Mouse (Mus musculus): ENCODE data around the gene Plppr1. TPM values are rescaled to one million over a fixed set of nuclear protein-coding genes. Genes with fewer than 3 reads are reported as not detected.
"Not testable (repeated sequence)": the region's sequence is repeated elsewhere in the genome, so short reads cannot be mapped to it uniquely, and the experiment has no call there.

Gene Plppr1
- polyA plus RNA-seq, 1 experiment from 2014 or later = 32.9 TPM

DNA sequence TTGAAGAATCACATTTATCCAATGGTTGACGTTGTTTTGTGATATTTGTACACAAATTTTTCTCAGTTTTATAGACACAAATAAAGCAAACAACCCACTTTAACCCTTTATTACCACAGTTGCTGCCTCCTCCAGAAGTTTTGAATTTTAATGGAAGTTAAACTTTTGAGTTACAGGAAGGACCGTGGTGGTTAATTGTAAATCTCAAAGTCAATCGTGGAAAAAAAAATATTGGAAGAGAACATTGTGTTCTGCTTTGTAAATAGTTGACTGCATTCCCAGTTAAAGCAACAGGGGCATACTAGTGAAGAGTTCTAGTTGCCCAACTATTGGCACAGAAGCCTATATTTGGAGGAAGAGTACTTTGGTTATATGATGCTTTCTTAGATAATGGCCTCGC, 278.9 kb downstream of the Plppr1 start:
- not testable (repeated sequence) for ATAC-seq; H3K4me2 ChIP-seq; H3K4me1 ChIP-seq; H3K4me3 ChIP-seq; H3K27ac ChIP-seq; H3K9ac ChIP-seq; H3K9me3 ChIP-seq (replicated peaks); H3K36me3 ChIP-seq (ENCODE audit: poor library complexity, severe bottlenecking); H3K27me3 ChIP-seq
- WGBS = 92% methylated on average over 3 of the region's 4 CpGs

DNA sequence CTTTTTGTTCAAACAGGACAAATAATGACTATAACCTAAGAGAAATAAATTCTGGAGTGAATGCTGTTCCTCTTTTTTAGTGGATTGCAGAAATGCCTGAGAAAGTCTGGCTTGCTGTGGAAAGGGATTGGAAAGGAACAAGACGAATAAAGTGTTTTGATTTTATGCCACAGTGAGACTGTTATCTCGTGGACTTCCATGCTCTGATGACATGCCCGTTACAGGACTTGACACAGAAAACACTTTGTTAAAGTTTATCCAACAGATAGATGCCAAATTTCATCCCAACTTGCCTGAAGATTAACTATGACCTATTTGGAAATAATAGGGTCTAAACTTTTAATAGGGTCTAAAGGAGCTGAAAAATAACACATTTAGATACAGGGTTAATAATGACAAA, 281.0 kb downstream of the Plppr1 start:
- not testable (repeated sequence) for H3K4me3 ChIP-seq; H3K27ac ChIP-seq; H3K4me2 ChIP-seq; H3K36me3 ChIP-seq (ENCODE audit: poor library complexity, severe bottlenecking); H3K4me1 ChIP-seq; ATAC-seq; H3K9ac ChIP-seq; H3K27me3 ChIP-seq; H3K9me3 ChIP-seq (replicated peaks)
- WGBS = 86% methylated on average over 3 of the region's 3 CpGs

DNA sequence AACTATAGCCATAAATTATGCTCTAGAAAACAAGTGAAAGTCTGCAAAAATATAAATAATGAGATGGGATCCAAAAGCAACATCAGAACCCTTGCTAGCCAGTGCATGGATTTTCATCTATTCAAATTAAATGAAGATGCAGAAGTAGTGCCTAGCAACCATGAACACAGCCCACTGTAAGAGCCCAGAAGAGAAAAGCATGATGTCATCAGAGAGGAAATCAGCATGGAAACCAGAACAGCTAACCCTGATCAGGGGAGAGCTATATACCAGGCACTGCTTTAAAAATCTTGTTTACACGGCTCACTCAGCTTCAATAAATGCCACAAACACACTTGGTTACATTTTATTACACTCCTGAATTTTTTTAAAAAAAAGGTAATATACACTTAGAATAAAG, 288.9 kb downstream of the Plppr1 start:
- H3K9me3 ChIP-seq (replicated peaks); H3K27me3 ChIP-seq; H3K36me3 ChIP-seq (ENCODE audit: poor library complexity, severe bottlenecking); H3K4me3 ChIP-seq; H3K9ac ChIP-seq; H3K4me2 ChIP-seq; H3K4me1 ChIP-seq; H3K27ac ChIP-seq: not testable (repeated sequence)
- 0 out of 2 replicates have a peak, but pooled peaks have one; percentile 50 for ATAC-seq
- WGBS = 88% methylated on average over 1 of the region's 1 CpGs

DNA sequence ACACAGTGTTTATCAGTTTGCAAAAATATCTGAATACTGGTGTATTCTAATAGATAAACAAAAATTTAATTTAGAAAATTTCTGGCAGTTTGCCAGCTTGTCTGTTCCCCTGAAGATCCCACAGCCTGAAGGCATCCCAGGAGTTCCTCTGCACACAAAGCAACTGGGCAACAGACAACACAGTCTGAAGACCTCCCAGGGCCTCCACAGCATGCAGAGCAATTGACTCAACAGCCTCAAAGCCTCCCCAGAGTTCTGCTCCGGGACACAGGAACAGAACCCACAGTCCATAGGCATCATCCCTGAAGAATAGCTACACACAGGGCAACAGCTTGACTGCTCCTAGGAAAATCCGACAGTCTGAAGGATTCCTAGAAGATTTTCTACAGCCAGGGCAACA, 289.6 kb downstream of the Plppr1 start:
- no peak for ATAC-seq
- Histone ChIP-seq H3K4me1 (no peaks in the 10 kb centered on the region), H3K27me3 (no peaks in the 10 kb centered on the region), H3K9ac (no peak overlapping the region), H3K4me3 (no peak overlapping the region), H3K4me2 (no peak overlapping the region), H3K36me3 (ENCODE audit: poor library complexity, severe bottlenecking) (no peaks in the 10 kb centered on the region), H3K9me3 (replicated peaks) (no peaks in the 10 kb centered on the region), H3K27ac (no peak overlapping the region)
- 36% methylated on average over 2 of the region's 2 CpGs for WGBS

DNA sequence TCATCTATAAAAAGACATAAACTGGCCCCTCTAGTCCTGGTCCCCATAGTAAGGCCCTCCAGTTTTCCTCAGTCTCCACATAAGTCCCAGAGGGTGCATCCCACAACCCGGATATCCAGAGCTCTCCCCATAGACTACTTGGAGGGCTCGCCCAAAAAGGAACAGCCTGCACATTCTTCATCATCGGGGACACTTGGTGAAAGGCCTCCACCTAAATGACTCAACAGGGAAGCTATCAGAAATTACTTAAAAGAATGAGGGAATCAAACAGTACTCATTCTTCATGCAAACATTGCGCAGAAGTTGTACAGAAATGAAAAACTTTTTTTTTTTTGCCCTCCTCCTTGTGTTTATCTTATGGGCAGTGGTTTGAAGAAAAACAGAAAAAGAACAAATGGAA, 291.4 kb downstream of the Plppr1 start:
- ATAC-seq = no peak
- Histone ChIP-seq H3K27ac (no peak overlapping the region), H3K9ac (no peak overlapping the region), H3K36me3 (ENCODE audit: poor library complexity, severe bottlenecking) (no peaks in the 10 kb centered on the region), H3K4me1 (no peaks in the 10 kb centered on the region), H3K4me3 (no peak overlapping the region), H3K4me2 (no peak overlapping the region), H3K27me3 (no peaks in the 10 kb centered on the region), H3K9me3 (replicated peaks) (no peaks in the 10 kb centered on the region)
- WGBS = 95% methylated on average over 4 of the region's 4 CpGs

DNA sequence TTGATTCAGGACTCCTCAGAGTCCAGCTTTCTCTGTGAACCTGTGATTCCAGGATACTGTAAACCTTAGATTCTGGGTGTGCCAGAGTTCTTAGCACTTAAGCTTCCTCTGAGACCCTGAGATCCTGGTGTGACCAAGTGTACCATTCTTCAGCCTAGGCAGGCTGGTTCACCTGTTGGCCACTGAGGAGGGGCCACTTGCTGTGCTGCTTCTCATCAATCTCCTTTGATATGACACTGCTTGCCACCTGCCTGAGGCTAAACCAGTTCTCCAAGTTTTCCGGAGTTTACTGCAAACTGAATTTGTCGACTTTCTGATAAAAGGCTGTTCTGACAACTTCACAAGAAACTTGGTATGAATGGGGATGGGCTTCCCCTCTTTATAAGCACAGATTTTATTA, 298.0 kb downstream of the Plppr1 start:
- Histone ChIP-seq H3K4me3 (no peak overlapping the region), H3K27me3 (no peaks in the 10 kb centered on the region), H3K36me3 (ENCODE audit: poor library complexity, severe bottlenecking) (no peaks in the 10 kb centered on the region), H3K4me2 (no peak overlapping the region), H3K4me1 (no peaks in the 10 kb centered on the region), H3K9me3 (replicated peaks) (no peaks in the 10 kb centered on the region), H3K27ac (no peak overlapping the region), H3K9ac (no peak overlapping the region)
- ATAC-seq = no peak
- WGBS = 77% methylated on average over 2 of the region's 2 CpGs

DNA sequence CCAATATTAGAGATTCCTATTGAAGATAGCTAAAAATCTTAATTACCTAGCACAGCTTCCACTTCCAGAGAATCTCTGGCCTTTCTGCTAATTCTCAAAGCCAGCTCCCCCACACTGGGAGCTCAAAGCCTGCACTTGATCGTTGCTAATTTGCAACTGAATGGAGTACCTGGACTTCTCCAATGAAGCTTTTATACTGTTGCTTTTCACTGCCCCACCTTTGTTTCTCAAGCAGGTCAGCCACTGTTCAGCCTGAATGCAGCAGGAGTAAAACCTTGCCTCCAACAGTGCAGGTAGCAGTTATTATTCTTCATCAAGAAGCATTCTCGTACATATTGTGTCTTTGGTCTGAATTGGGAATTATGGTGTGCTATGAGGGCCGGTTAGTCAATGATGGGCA, 309.0 kb downstream of the Plppr1 start:
- not testable (repeated sequence) for H3K9me3 ChIP-seq (replicated peaks); H3K27ac ChIP-seq; H3K4me1 ChIP-seq; ATAC-seq; H3K4me3 ChIP-seq; H3K4me2 ChIP-seq; H3K9ac ChIP-seq; H3K27me3 ChIP-seq; H3K36me3 ChIP-seq (ENCODE audit: poor library complexity, severe bottlenecking)
- 77% methylated on average over 3 of the region's 3 CpGs for WGBS

GRCm38 (mm10) chr4:49383576-49384318, 324.7 kb downstream of the Plppr1 start:
- ATAC-seq; H3K9ac ChIP-seq; H3K9me3 ChIP-seq (replicated peaks); H3K4me1 ChIP-seq; H3K4me3 ChIP-seq; H3K27me3 ChIP-seq; H3K4me2 ChIP-seq; H3K36me3 ChIP-seq (ENCODE audit: poor library complexity, severe bottlenecking); H3K27ac ChIP-seq: not testable (repeated sequence)
- 88% methylated on average over 2 of the region's 2 CpGs for WGBS

DNA sequence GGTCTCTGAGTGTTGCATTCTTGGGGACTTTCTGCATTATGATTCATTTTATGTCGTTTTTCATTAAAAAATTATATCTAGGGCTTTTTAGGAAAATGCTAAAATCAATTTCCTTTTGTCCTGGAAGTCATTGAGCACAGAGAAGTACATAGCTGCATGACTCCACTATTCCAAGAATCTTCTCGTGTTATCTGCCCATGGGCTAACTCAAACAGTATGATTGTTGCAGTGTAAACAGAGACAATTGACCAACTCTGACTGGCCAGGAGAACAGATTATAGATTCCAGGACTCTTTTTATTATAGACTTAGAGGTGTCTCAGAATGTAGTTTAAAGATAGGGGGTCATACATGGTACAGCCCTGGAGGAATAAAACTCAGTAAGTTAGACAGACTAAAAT, 327.8 kb downstream of the Plppr1 start:
- no peak for ATAC-seq
- Histone ChIP-seq H3K9me3 (replicated peaks) (no peaks in the 10 kb centered on the region), H3K4me3 (no peak overlapping the region), H3K36me3 (ENCODE audit: poor library complexity, severe bottlenecking) (no peaks in the 10 kb centered on the region), H3K27me3 (no peaks in the 10 kb centered on the region), H3K27ac (no peak overlapping the region), H3K4me2 (no peak overlapping the region), H3K4me1 (no peaks in the 10 kb centered on the region), H3K9ac (no peak overlapping the region)
- WGBS = 57% methylated on average over 2 of the region's 2 CpGs

Data from forebrain, embryonic 13.5 days (tissue).